Mouse (Mus musculus): ENCODE data around the gene Dpy19l3.

GRCm38 (mm10) chr7:35728376-35728775, 25.9 kb downstream of the Dpy19l3 start:
- TF ChIP-seq CTCF (IDR thresholded peaks at IDR 0.05; ENCODE audit: extremely low read depth, insufficient read depth, insufficient read length, insufficient replicate concordance) (no peak), POLR2A (IDR thresholded peaks at IDR 0.05; ENCODE audit: low read depth, low read length) (no peak)

All from spleen, adult 2 months (tissue).